Mouse (Mus musculus) liver, embryonic 14.5 days (tissue): ENCODE data around the gene Ptprcap.

Experiments used
- CTCF ChIP-seq: IDR thresholded peaks from 2 replicates; pipeline ENCODE4 v1.5.1; 2016; ENCODE audit warnings: antibody characterized with exemption, low read depth, control low read depth
- EP300 ChIP-seq: IDR thresholded peaks from 2 replicates; pipeline ENCODE4 v1.6.1; 2016; ENCODE audit warnings: antibody characterized with exemption, low read depth

- TF ChIP-seq CTCF (no peak), EP300 (no peak)
These were observed 1.2 kb downstream of the Ptprcap start for GRCm38 (mm10) chr19:4154437-4155222.
